Mouse (Mus musculus): ENCODE measurements around the gene Scyl1.

GRCm38 (mm10) chr19:5716955-5717354, 54.3 kb downstream of the Scyl1 start:
- TF ChIP-seq GATA1 (IDR thresholded peaks at IDR 0.05; ENCODE audit: low read length) = no peak
- no peak for TF ChIP-seq TAL1 (IDR thresholded peaks at IDR 0.05; ENCODE audit: low read length)

Measured in erythroblast, embryonic 14.5 days (primary cell).